Mouse (Mus musculus): Measurements from ENCODE around the gene Gm17545. TPM values are rescaled to one million over a fixed set of nuclear protein-coding genes. Genes with fewer than 3 reads are reported as not detected.

The Gm17545 gene
- total and polyA plus RNA-seq, 3 experiments = not detected

DNA sequence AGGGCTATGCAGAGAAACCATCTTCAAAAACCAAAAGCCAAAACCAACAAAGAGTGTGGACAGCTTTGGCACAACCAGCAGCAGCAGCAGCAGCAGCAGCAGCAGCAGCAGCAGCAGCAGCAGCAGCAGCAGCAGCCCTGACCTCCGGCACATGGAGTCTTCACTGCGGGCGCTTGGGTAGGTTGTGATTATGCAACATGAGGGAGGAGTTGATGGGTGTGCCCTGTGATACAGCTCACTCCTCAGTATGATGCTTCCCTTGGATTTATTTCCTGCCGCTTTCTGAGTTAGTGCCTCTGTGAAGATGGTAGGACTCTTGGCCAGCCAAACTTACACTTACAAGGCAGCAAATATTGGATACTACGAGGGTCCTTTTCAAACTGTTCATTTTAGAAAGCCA, 6.9 kb upstream of the Gm17545 start:
- no peak for DNase-seq

GRCm38 (mm10) chr9:22448420-22448819, 5.7 kb upstream of the Gm17545 start:
- DNase-seq = no peak
- Histone ChIP-seq H3K4me3 (no peak overlapping the region), H3K79me2 (replicated peaks; ENCODE audit: control insufficient read depth, insufficient read depth, low read length) (no peaks in the 10 kb centered on the region), H3K9ac (ENCODE audit: low read depth, low read length) (no peak overlapping the region), H3K27me3 (ENCODE audit: control insufficient read depth, insufficient read depth, low read length) (no peaks in the 10 kb centered on the region), H3K4me1 (ENCODE audit: control insufficient read depth, insufficient read depth, low read length) (no peaks in the 10 kb centered on the region), H3K27ac (no peak overlapping the region), H3K36me3 (ENCODE audit: control insufficient read depth, insufficient read depth, low read length) (no peaks in the 10 kb centered on the region)
- 90% methylated on average over 13 of the region's 13 CpGs for WGBS
- TF ChIP-seq POLR2A (IDR thresholded peaks at IDR 0.05; ENCODE audit: insufficient read depth, low read depth, low read length) (no peak), CTCF (IDR thresholded peaks at IDR 0.05) (peak; percentile 35)
- intact Hi-C loops (cut with DNase I) = no loop called here

More for the DNA sequence above, 6.9 kb upstream of the Gm17545 start:
- WGBS = 83% methylated on average over 5 of the region's 5 CpGs
- intact Hi-C loops (cut with DNase I) = no loop called here
- Histone ChIP-seq H3K36me3 (ENCODE audit: control insufficient read depth, insufficient read depth, low read length) (no peaks in the 10 kb centered on the region), H3K27me3 (ENCODE audit: control insufficient read depth, insufficient read depth, low read length) (no peaks in the 10 kb centered on the region), H3K27ac (no peak overlapping the region), H3K4me1 (ENCODE audit: control insufficient read depth, insufficient read depth, low read length) (no peaks in the 10 kb centered on the region), H3K4me3 (no peak overlapping the region), H3K9ac (ENCODE audit: low read depth, low read length) (no peak overlapping the region), H3K79me2 (replicated peaks; ENCODE audit: control insufficient read depth, insufficient read depth, low read length) (no peaks in the 10 kb centered on the region)
- no peak for TF ChIP-seq EP300 (IDR thresholded peaks at IDR 0.05; ENCODE audit: insufficient read depth, low read depth, low read length)

DNA sequence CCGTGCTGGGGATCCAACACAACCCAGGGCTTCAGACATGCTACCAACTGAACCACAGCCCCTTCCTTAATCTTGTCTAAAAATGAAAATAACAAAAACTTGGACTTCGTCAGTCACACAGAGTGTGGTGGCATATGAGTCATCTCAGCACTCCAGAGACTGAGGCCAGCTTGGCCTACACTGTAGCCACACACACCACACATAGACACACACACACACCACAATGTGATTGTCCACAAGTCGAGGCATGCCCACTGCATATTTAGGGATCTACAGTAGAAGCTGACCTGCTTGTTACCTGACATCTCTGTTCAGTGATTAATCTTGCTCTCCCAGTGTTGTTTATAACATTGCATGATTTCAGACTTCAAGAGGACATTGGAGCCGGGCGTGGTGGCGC, 4.9 kb upstream of the Gm17545 start:
- no peak for TF ChIP-seq CTCF (IDR thresholded peaks at IDR 0.05)
- no peak for TF ChIP-seq POLR2A (IDR thresholded peaks at IDR 0.05; ENCODE audit: insufficient read depth, low read depth, low read length)
- TF ChIP-seq EP300 (IDR thresholded peaks at IDR 0.05; ENCODE audit: insufficient read depth, low read depth, low read length) = no peak
- Histone ChIP-seq H3K27me3 (ENCODE audit: control insufficient read depth, insufficient read depth, low read length) (no peaks in the 10 kb centered on the region), H3K9ac (ENCODE audit: low read depth, low read length) (no peak overlapping the region), H3K79me2 (replicated peaks; ENCODE audit: control insufficient read depth, insufficient read depth, low read length) (no peaks in the 10 kb centered on the region), H3K4me3 (no peak overlapping the region), H3K36me3 (ENCODE audit: control insufficient read depth, insufficient read depth, low read length) (no peaks in the 10 kb centered on the region), H3K4me1 (ENCODE audit: control insufficient read depth, insufficient read depth, low read length) (no peaks in the 10 kb centered on the region), H3K27ac (no peak overlapping the region)
- intact Hi-C loops (cut with DNase I) = no loop called here
- 91% methylated on average over 6 of the region's 6 CpGs for WGBS
- no peak for DNase-seq

GRCm38 (mm10) chr9:22452697-22453096, 1.4 kb upstream of the Gm17545 start:
- H3K4me1 ChIP-seq (ENCODE audit: control insufficient read depth, insufficient read depth, low read length) = peaks cover 2% of the 10 kb centered on the region
- WGBS = 86% methylated on average over 10 of the region's 10 CpGs
- DNase-seq = no peak
- H3K9ac ChIP-seq (ENCODE audit: low read depth, low read length) = no peak overlapping the region
- H3K27me3 ChIP-seq (ENCODE audit: control insufficient read depth, insufficient read depth, low read length) = no peaks in the 10 kb centered on the region
- no peaks in the 10 kb centered on the region for H3K36me3 ChIP-seq (ENCODE audit: control insufficient read depth, insufficient read depth, low read length)
- no peak for TF ChIP-seq POLR2A (IDR thresholded peaks at IDR 0.05; ENCODE audit: insufficient read depth, low read depth, low read length)
- no peak for TF ChIP-seq CTCF (IDR thresholded peaks at IDR 0.05)
- no peak for TF ChIP-seq EP300 (IDR thresholded peaks at IDR 0.05; ENCODE audit: insufficient read depth, low read depth, low read length)
- H3K27ac ChIP-seq = no peak overlapping the region
- no peaks in the 10 kb centered on the region for H3K79me2 ChIP-seq (replicated peaks; ENCODE audit: control insufficient read depth, insufficient read depth, low read length)
- H3K4me3 ChIP-seq = no peak overlapping the region
- intact Hi-C loops (cut with DNase I) = no loop called here

DNA sequence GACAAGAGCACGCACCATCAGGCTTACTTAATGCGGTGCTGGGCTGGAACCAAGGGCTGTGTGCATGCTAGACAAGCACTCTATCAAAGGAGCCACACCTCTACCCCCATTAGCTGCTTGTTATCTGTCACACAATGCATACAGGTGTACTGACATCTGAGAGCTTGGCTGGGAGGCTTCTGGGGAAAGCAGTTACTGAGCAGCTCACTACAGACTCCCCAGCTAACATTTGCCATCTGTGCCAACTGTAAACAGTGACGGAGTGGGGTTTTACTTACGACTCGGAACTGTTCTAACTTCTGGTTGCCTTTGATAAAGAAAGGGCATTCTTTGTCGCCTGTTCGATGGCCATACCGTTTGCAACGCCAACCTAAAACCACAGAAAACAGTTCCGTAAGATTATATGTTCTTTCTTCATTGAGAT, 577 bp upstream of the Gm17545 start:
- no peaks in the 10 kb centered on the region for H3K79me2 ChIP-seq (replicated peaks; ENCODE audit: control insufficient read depth, insufficient read depth, low read length)
- intact Hi-C loops (cut with DNase I) = no loop called here
- WGBS = 94% methylated on average over 10 of the region's 10 CpGs
- no peaks in the 10 kb centered on the region for H3K36me3 ChIP-seq (ENCODE audit: control insufficient read depth, insufficient read depth, low read length)
- H3K9ac ChIP-seq (ENCODE audit: low read depth, low read length) = no peak overlapping the region
- H3K4me3 ChIP-seq = no peak overlapping the region
- H3K27ac ChIP-seq = no peak overlapping the region; the same call in 1 of the 2 replicates
- no peak for DNase-seq
- no peaks in the 10 kb centered on the region for H3K27me3 ChIP-seq (ENCODE audit: control insufficient read depth, insufficient read depth, low read length)
- TF ChIP-seq POLR2A (IDR thresholded peaks at IDR 0.05; ENCODE audit: insufficient read depth, low read depth, low read length) (no peak), EP300 (IDR thresholded peaks at IDR 0.05; ENCODE audit: insufficient read depth, low read depth, low read length) (no peak), CTCF (IDR thresholded peaks at IDR 0.05) (no peak)
- peaks cover 2% of the 10 kb centered on the region for H3K4me1 ChIP-seq (ENCODE audit: control insufficient read depth, insufficient read depth, low read length)

- TF ChIP-seq CTCF (IDR thresholded peaks at IDR 0.05) (0 out of 2 replicates have a peak, but pooled peaks have one; percentile 4), EP300 (IDR thresholded peaks at IDR 0.05; ENCODE audit: insufficient read depth, low read depth, low read length) (no peak), POLR2A (IDR thresholded peaks at IDR 0.05; ENCODE audit: insufficient read depth, low read depth, low read length) (no peak)
- intact Hi-C loops (cut with DNase I) = loop anchor here (5.0 kb wide), 1 partner anchor 43 kb away; the partner anchor contains the start of gene 9530077C05Rik
- no peaks in the 10 kb centered on the region; the same call in 1 of the 2 replicates for H3K36me3 ChIP-seq (ENCODE audit: control insufficient read depth, insufficient read depth, low read length)
Observed at GRCm38 (mm10) chr9:22455041-22455440, 951 bp downstream of the Gm17545 start.

More at GRCm38 (mm10) chr9:22455041-22455440, 951 bp downstream of the Gm17545 start:
- DNase-seq = no peak
- Histone ChIP-seq H3K4me1 (ENCODE audit: control insufficient read depth, insufficient read depth, low read length) (peaks cover 2% of the 10 kb centered on the region), H3K27me3 (ENCODE audit: control insufficient read depth, insufficient read depth, low read length) (no peaks in the 10 kb centered on the region), H3K4me3 (no peak overlapping the region), H3K79me2 (replicated peaks; ENCODE audit: control insufficient read depth, insufficient read depth, low read length) (no peaks in the 10 kb centered on the region), H3K9ac (ENCODE audit: low read depth, low read length) (no peak overlapping the region), H3K27ac (no peak overlapping the region)

Measured in heart, adult 2 months (tissue).